Mouse (Mus musculus) liver, postnatal 0 days (tissue): Measurements from ENCODE around the gene Bmp7. TPM values are rescaled to one million over a fixed set of nuclear protein-coding genes. Genes with fewer than 3 reads are reported as not detected.

ENCODE experiments used
- ATAC-seq: fragments of 200-750 bp; cut with Nextera tagmentation; 2 replicates; pipeline ENCODE4 v1.8.0; 2017; ENCODE audit warnings: mild to moderate bottlenecking, moderate library complexity
- DNase-seq: peaks from one replicate; pipeline ENCODE4 v3.0.0-alpha.2; 2016
- H3K27ac ChIP-seq: fragments of 300-500 bp; sonication (generic); 2 replicates; pipeline ENCODE4 v1.5.1; 2014; ENCODE audit warnings: antibody characterized with exemption, moderate library complexity, mild to moderate bottlenecking, low read depth
- H3K27me3 ChIP-seq: fragments of 300-500 bp; sonication (generic); 2 replicates; pipeline ENCODE4 v1.6.1; 2014; ENCODE audit warnings: low read length, control low read depth, mixed read lengths; ENCODE audit not compliant: insufficient read depth
- H3K36me3 ChIP-seq: fragments of 300-500 bp; sonication (generic); replicated peaks from 2 replicates; pipeline ENCODE4 v1.6.1; 2014; ENCODE audit warnings: mild to moderate bottlenecking, control low read depth, low read length, moderate library complexity, mixed read lengths; ENCODE audit not compliant: insufficient read depth
- H3K4me1 ChIP-seq: fragments of 300-500 bp; sonication (generic); 2 replicates; pipeline ENCODE4 v1.6.1; 2014; ENCODE audit warnings: antibody characterized with exemption, mild to moderate bottlenecking, control low read depth; ENCODE audit not compliant: insufficient read depth
- H3K4me2 ChIP-seq: fragments of 300-500 bp; sonication (generic); 2 replicates; pipeline ENCODE4 v1.6.1; 2014; ENCODE audit warnings: low read depth, mild to moderate bottlenecking, low read length, moderate library complexity, mixed read lengths
- H3K4me3 ChIP-seq: fragments of 300-500 bp; sonication (generic); 2 replicates; pipeline ENCODE4 v1.5.1; 2014; ENCODE audit warnings: low read depth, low read length
- H3K9ac ChIP-seq: fragments of 300-500 bp; sonication (generic); replicated peaks from 2 replicates; pipeline ENCODE4 v1.6.1; 2014; ENCODE audit warnings: mild to moderate bottlenecking, moderate library complexity
- H3K9me3 ChIP-seq: fragments of 300-500 bp; sonication (generic); 2 replicates; pipeline ENCODE4 v1.6.1; 2016; ENCODE audit warnings: mild to moderate bottlenecking, control low read depth, low read length, mixed read lengths
- CTCF ChIP-seq: sonication (generic); IDR thresholded peaks from 2 replicates; pipeline ENCODE4 v1.5.1; 2016; ENCODE audit warnings: antibody characterized with exemption, low read depth
- EP300 ChIP-seq: IDR thresholded peaks from 2 replicates; pipeline ENCODE4 v1.6.1; 2016; ENCODE audit warnings: antibody characterized with exemption, low read depth, mild to moderate bottlenecking
- WGBS: fragments of 180-500 bp; shearing (Covaris S2); extraction: QIAGEN DNeasy Blood & Tissue Kit; methylation state at CpG from one replicate; pipeline ENCODE4 v1.1.7; 2014; ENCODE audit not compliant: insufficient replicate concordance; 5-methylcytosine and 5-hydroxymethylcytosine counted together
- polyA plus RNA-seq: library from polyadenylated mRNA; unstranded; fragments of >200 nt; fragmentation: Nextera tagmentation; extraction: Ambion mirVana; gene quantifications from 2 replicates; pipeline ENCODE4 v1.2.1, GENCODE M21; 2015

Bmp7 gene
- polyA plus RNA-seq, 1 experiment from 2014 or later: 0.32 TPM

GRCm38 (mm10) chr2:172950722-172951121 is 10.6 kb upstream of the Bmp7 start:
- TF ChIP-seq CTCF (no peak), EP300 (no peak)
- ATAC-seq: no peak
- no peak for DNase-seq
- Histone ChIP-seq H3K4me3 (no peak overlapping the region), H3K36me3 (no peaks in the 10 kb centered on the region), H3K9me3 (no peaks in the 10 kb centered on the region), H3K4me1 (no peaks in the 10 kb centered on the region), H3K9ac (no peak overlapping the region), H3K27ac (no peak overlapping the region), H3K27me3 (peaks cover 6% of the 10 kb centered on the region; the same call in 1 of the 2 replicates), H3K4me2 (no peak overlapping the region)
- WGBS: 49% methylated on average over 11 of the region's 11 CpGs

GRCm38 (mm10) chr2:172950119-172950676 is 10.1 kb upstream of the Bmp7 start:
- TF ChIP-seq CTCF (no peak), EP300 (no peak)
- no peak for DNase-seq
- Histone ChIP-seq H3K9ac (no peak overlapping the region), H3K27me3 (peaks cover 6% of the 10 kb centered on the region; the same call in 1 of the 2 replicates), H3K27ac (no peak overlapping the region), H3K36me3 (no peaks in the 10 kb centered on the region), H3K4me3 (no peak overlapping the region), H3K4me1 (no peaks in the 10 kb centered on the region), H3K9me3 (no peaks in the 10 kb centered on the region), H3K4me2 (no peak overlapping the region)
- 66% methylated on average over 9 of the region's 9 CpGs for WGBS
- ATAC-seq: no peak

GRCm38 (mm10) chr2:172949051-172949450 is 8.9 kb upstream of the Bmp7 start:
- TF ChIP-seq CTCF (peak; percentile 35; the same call in 1 of the 2 replicates), EP300 (no peak)
- Histone ChIP-seq H3K36me3 (no peaks in the 10 kb centered on the region), H3K9ac (no peak overlapping the region), H3K27me3 (peaks cover 6% of the 10 kb centered on the region; the same call in 1 of the 2 replicates), H3K9me3 (no peaks in the 10 kb centered on the region), H3K4me1 (no peaks in the 10 kb centered on the region), H3K27ac (no peak overlapping the region), H3K4me2 (no peak overlapping the region), H3K4me3 (no peak overlapping the region)
- ATAC-seq (no peak), DNase-seq (no peak)
- 36% methylated on average over 5 of the region's 5 CpGs for WGBS

GRCm38 (mm10) chr2:172940799-172941163 is 660 bp upstream of the Bmp7 start:
- no peak for ATAC-seq
- no peaks in the 10 kb centered on the region for H3K9me3 ChIP-seq
- H3K36me3 ChIP-seq: no peaks in the 10 kb centered on the region
- H3K27me3 ChIP-seq: peaks cover 61% of the 10 kb centered on the region
- no peak for DNase-seq
- peak overlapping the region; percentile 72 for H3K4me2 ChIP-seq
- no peak for TF ChIP-seq CTCF
- no peak overlapping the region for H3K27ac ChIP-seq
- WGBS: 4% methylated on average over 13 of the region's 13 CpGs
- H3K4me1 ChIP-seq: 0 out of 2 replicates have a peak, but pooled peaks cover 7% of the 10 kb centered on the region
- no peak overlapping the region for H3K9ac ChIP-seq
- peak overlapping the region; percentile 47 for H3K4me3 ChIP-seq

GRCm38 (mm10) chr2:172939639-172940002 is 500 bp downstream of the Bmp7 start:
- Histone ChIP-seq H3K4me2 (peak overlapping the region; percentile 72), H3K36me3 (no peaks in the 10 kb centered on the region), H3K4me3 (peak overlapping the region; percentile 47), H3K9me3 (no peaks in the 10 kb centered on the region), H3K27me3 (peaks cover 72% of the 10 kb centered on the region), H3K27ac (no peak overlapping the region), H3K4me1 (peaks cover 14% of the 10 kb centered on the region; the same call in 1 of the 2 replicates), H3K9ac (no peak overlapping the region)
- ATAC-seq (no peak), DNase-seq (no peak)
- WGBS: under 1% methylated on average over 26 of the region's 26 CpGs
- TF ChIP-seq EP300 (no peak), CTCF (no peak)

- peaks cover 19% of the 10 kb centered on the region; the same call in 1 of the 2 replicates for H3K4me1 ChIP-seq
- H3K9me3 ChIP-seq: no peaks in the 10 kb centered on the region
- no peak overlapping the region for H3K27ac ChIP-seq
- peak overlapping the region; percentile 47 for H3K4me3 ChIP-seq
- DNase-seq (peak; percentile 35), ATAC-seq (peak; percentile 33; the same call in 1 of the 2 replicates)
- no peak overlapping the region for H3K9ac ChIP-seq
- H3K4me2 ChIP-seq: peak overlapping the region; percentile 72
- no peaks in the 10 kb centered on the region for H3K36me3 ChIP-seq
- WGBS: under 1% methylated on average over 57 of the region's 57 CpGs
- TF ChIP-seq CTCF (peak; percentile 30), EP300 (no peak)
- peaks cover 77% of the 10 kb centered on the region for H3K27me3 ChIP-seq
Measured at GRCm38 (mm10) chr2:172938761-172939638, 1.1 kb downstream of the Bmp7 start.
